Mouse (Mus musculus): ENCODE results near the gene Slc16a3. TPM values are rescaled to one million over a fixed set of nuclear protein-coding genes. Genes with fewer than 3 reads are reported as not detected.

Gene Slc16a3
- total RNA-seq (2023): 100 to 1,000 TPM; 698 to 788 TPM

DNA sequence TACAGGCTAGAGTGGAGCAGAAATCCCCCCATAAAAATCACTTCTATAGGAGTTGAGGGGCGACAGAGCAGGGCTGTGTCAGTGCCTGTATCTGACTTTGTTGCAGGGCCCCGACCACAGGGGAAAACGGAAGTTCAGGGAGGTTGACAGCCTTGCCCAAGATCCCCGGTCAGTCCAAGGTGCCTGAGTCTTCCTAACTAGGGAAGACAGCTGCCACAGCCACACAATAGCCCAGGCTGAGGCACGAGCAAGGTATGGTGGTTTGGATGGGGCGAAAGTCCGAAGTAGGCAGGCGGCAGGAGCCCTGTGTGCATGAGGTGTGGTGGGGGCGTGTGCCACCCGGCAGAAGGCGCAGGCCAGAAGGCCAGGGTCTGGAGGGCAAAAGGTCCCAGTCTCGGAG is at the start of gene Slc16a3:
Gene Slc16a3, plus strand, starts transcription at position 153 of the 400 bp plus-strand sequence.

DNA sequence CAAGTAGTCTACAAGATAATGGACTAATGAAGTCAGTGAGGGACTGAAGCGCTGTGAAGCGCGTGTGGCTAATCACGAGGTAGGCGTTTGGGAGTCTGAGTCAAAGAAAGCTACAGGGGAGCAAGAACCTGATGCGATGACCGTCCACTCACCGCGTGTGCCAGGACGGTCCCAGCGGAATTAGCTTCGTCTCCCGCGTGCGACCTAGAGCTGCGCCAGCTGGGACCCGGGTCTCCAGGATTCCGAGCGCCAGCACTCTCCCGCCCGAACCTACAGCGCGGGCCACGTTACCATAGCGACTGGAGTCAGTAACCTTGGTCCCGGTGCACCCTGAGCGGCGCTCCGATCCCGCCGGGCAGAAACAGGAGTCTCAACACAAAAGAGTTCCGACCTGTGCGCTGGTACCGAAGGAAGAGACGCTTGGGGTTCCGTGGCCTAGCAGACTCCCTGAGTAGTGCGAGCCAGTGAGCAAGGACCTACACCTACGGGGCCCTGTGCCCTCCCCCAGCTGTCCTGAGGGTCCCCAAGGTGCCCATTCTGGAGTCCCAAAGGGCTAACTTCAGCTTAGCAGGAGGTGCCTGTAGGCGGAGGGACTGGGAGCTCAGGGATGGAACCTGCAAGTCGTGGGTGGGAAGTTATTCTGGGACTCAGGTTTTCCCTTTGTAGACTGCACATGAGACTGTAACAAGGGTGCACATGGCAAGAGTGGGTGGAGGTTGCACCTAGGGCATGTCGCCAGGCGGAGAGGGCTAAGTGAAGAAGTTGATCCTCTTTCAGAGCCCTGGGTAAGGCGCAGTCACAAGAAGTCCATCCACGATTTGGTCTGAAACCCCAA is 15.5 kb upstream of the Slc16a3 start, which contains the start of gene Ccdc57:
Gene Ccdc57, minus strand, starts transcription at position 309 of the 835 bp plus-strand sequence.

DNA sequence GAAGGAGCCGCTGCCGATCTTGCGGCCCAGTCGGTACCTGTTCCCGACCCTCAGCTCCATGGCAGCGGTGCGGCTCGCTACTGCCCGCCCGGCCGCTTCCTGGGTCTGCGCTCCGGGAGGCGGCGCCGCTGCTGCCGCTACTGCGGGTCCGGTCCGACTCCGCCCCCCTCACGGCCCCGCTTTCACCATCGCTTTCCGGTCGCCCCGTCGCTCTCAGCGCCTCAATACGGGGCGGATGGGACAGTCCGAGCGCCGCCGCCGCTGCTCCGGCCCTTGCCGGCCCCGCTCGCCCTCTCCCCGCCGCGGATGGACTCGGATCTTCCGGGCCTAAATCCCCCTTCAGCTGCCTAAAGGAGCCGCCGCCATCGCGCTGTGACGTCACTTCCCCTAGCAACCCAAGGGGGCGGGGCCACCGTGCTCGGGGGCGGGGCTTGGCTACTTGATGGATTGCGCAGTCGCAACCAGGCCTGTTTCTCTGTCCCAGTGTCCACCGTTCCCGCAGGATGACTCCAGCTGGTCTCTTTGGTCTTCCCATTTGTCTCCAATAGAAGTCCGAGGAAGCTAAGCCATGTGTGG is 42.8 kb downstream of the Slc16a3 start, which contains the start of gene Csnk1d:
Gene Csnk1d, minus strand, starts transcription at position 380 of the 576 bp plus-strand sequence.

Other genes starting within 250 kb of the Slc16a3 start
- gene Cenpx, start 234.7 kb upstream of the Slc16a3 start, total RNA-seq (2023): 10 to 100 TPM; 35.5 to 36.7 TPM
- 10 to 100 TPM; 11.7 to 15.4 TPM for gene Lrrc45, start 234.6 kb upstream of the Slc16a3 start, total RNA-seq (2023)
- gene Rac3, start 227.0 kb upstream of the Slc16a3 start, total RNA-seq (2023): under 1 TPM in 1 of 2 experiments, not detected in 1; 0.67 TPM
- gene Dcxr, start 221.2 kb upstream of the Slc16a3 start, total RNA-seq (2023): 10 to 100 TPM in 1 of 2 experiments, 1 to 10 TPM in 1; 6.2 to 12.1 TPM
- 10 to 100 TPM in 1 of 2 experiments, 1 to 10 TPM in 1; 4.7 to 10.3 TPM for gene Cbr2, start 216.4 kb upstream of the Slc16a3 start, total RNA-seq (2023)
- gene Hmga1b, start 185.7 kb upstream of the Slc16a3 start, total RNA-seq (2023): 10 to 100 TPM; 42.1 to 54.6 TPM
- 10 to 100 TPM; 12.8 to 14.4 TPM for gene Rfng, start 164.3 kb upstream of the Slc16a3 start, total RNA-seq (2023)
- 10 to 100 TPM; 32.3 to 47.8 TPM for gene Gps1, start 164.2 kb upstream of the Slc16a3 start, total RNA-seq (2023)
- 10 to 100 TPM; 31.9 to 38.5 TPM for gene Dus1l, start 152.1 kb upstream of the Slc16a3 start, total RNA-seq (2023)
- gene Fasn, start 123.9 kb upstream of the Slc16a3 start, total RNA-seq (2023): 10 to 100 TPM; 22.3 to 24.3 TPM
- gene Ccdc57, start 15.6 kb upstream of the Slc16a3 start, total RNA-seq (2023): 1 to 10 TPM; 2.8 to 5.2 TPM
- gene Csnk1d, start 42.9 kb downstream of the Slc16a3 start, total RNA-seq (2023): 100 to 1,000 TPM; 116 to 126 TPM
- 1 to 10 TPM; 1.2 to 3.0 TPM for gene Cd7, start 90.9 kb downstream of the Slc16a3 start, total RNA-seq (2023)
- gene Sectm1b, start 115.1 kb downstream of the Slc16a3 start, total RNA-seq (2023): not detected
- gene Sectm1a, start 132.7 kb downstream of the Slc16a3 start, total RNA-seq (2023): not detected
- gene Tex19.2, start 170.2 kb downstream of the Slc16a3 start, total RNA-seq (2023): not detected
- not detected for gene Tex19.1, start 197.7 kb downstream of the Slc16a3 start, total RNA-seq (2023)
- gene Uts2r, start 211.8 kb downstream of the Slc16a3 start, total RNA-seq (2023): not detected

All from neutrophil, adult 59 days (primary cell).